Mouse (Mus musculus): Measurements from ENCODE around the gene Zfp53.

- TF ChIP-seq ZNF384 (IDR thresholded peaks at IDR 0.05; ENCODE audit: low read depth, low read length) (no peak), HCFC1 (IDR thresholded peaks at IDR 0.05; ENCODE audit: borderline replicate concordance, insufficient read depth, low read length) (no peak), ZC3H11A (IDR thresholded peaks at IDR 0.05; ENCODE audit: borderline replicate concordance, low read depth, low read length) (no peak), MAFK (IDR thresholded peaks at IDR 0.05; ENCODE audit: insufficient read depth, low read depth, low read length) (no peak)
Measured at GRCm38 (mm10) chr17:21532101-21532951, 43.5 kb downstream of the Zfp53 start.

Measured in ES-E14 (cell line).